Comparison of ENCODE assay signal across 11 mouse cellular contexts in the genomic region with DNA sequence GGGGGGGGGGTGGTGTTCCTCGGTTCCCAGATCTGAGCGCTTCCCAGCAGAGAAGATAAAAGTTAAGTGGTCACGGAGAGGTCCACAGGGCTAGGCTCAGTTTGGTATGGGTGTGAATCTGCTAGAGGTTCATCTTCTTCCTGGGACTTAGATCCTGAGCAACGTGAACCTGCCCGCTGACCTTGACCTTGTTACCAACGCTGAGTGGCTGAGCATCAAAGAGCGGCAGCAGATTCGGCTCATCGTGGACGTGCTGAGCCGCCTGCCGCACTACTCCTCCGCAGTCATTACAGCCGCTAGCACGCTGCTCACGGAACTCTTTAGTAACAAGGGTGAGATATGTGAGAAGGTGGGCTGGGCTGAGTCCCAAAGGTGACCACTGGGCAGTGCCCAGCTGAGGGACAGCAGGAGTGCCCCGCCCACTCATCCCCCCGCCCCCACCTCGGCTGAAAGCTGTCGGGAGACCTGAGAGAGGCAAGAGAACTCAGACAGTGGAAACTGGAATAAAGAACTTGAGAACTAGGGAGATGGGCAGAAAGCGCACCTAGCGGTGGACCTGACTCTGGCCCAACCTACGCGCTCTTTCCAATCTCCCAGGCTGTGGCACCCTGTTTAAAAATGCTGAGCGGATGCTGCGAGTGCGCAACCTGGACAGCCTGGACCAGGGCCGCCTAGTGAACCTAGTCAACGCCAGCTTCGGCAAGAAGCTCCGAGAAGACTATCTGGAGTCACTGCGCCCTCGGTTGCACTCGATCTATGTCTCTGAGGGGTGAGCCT. TPM values are rescaled to one million over a fixed set of nuclear protein-coding genes. Genes with fewer than 3 reads are reported as not detected.
A peak's percentile ranks its signal among the peaks of the same experiment; 100 is the strongest.
DNase-seq lines count a peak whose midpoint lies in the region; ATAC-seq and TF ChIP-seq lines count a peak whose summit lies in the region.
"Had no signal": no experiment of that assay in that cellular context is flagged by ENCODE, and none has a peak within 500 bp of the region (broad histone marks: within the 10 kb centered on the region; RNA-seq: fewer than 3 reads in every experiment).

No protein-coding gene starts in this region.

- peak; percentile 16; the same call in 1 of the 2 replicates for TF ChIP-seq CTCF in intestine, postnatal 0 days (IDR thresholded peaks at IDR 0.05; ENCODE audit: low read depth)

- peaks cover 18% of the 10 kb centered on the region for H3K4me1 ChIP-seq in forebrain, embryonic 12.5 days
- H3K4me1 ChIP-seq in forebrain, embryonic 11.5 days (replicated peaks; ENCODE audit: control insufficient read depth, insufficient read depth, low read length): peaks cover 11% of the 10 kb centered on the region
- peaks cover 10% of the 10 kb centered on the region; the same call in 1 of the 2 replicates for H3K4me1 ChIP-seq in lung, embryonic 16.5 days (replicated peaks; ENCODE audit: control insufficient read depth, insufficient read depth, low read length)
- peaks cover 2% of the 10 kb centered on the region; the same call in 1 of the 2 replicates for H3K4me1 ChIP-seq in intestine, postnatal 0 days (replicated peaks; ENCODE audit: control insufficient read depth, insufficient read depth, low read length)
- peaks cover 22% of the 10 kb centered on the region for H3K4me1 ChIP-seq in stomach, embryonic 15.5 days

- no peak for ATAC-seq in forebrain, embryonic 12.5 days (ENCODE audit: low FRiP score)
- no peak for ATAC-seq in forebrain, embryonic 11.5 days (replicated peaks; ENCODE audit: low FRiP score)
- peak; percentile 20; the same call in 1 of the 2 replicates for ATAC-seq in lung, embryonic 16.5 days (ENCODE audit: low read depth)
- ATAC-seq in intestine, postnatal 0 days: no peak
- ATAC-seq in stomach, embryonic 15.5 days (ENCODE audit: insufficient read depth, low FRiP score, low read depth): no peak; the same call in 1 of the 2 replicates
- ATAC-seq in CD4-positive, CD25-positive, alpha-beta regulatory T cell, adult 4 months: no peak

- no peaks in the 10 kb centered on the region for H3K9me3 ChIP-seq in forebrain, embryonic 12.5 days
- no peaks in the 10 kb centered on the region for H3K9me3 ChIP-seq in forebrain, embryonic 11.5 days (ENCODE audit: control insufficient read depth, low read length)
- no peaks in the 10 kb centered on the region for H3K9me3 ChIP-seq in lung, embryonic 16.5 days (ENCODE audit: control insufficient read depth, low read length)
- no peaks in the 10 kb centered on the region for H3K9me3 ChIP-seq in intestine, postnatal 0 days (ENCODE audit: control insufficient read depth)
- no peaks in the 10 kb centered on the region for H3K9me3 ChIP-seq in stomach, embryonic 15.5 days

- no peak overlapping the region for H3K27ac ChIP-seq in forebrain, embryonic 12.5 days
- H3K27ac ChIP-seq in forebrain, embryonic 11.5 days (ENCODE audit: low read depth, low read length): no peak overlapping the region
- no peak overlapping the region for H3K27ac ChIP-seq in lung, embryonic 16.5 days (ENCODE audit: low read length)
- H3K27ac ChIP-seq in intestine, postnatal 0 days (ENCODE audit: low read depth, low read length): no peak overlapping the region
- no peak overlapping the region for H3K27ac ChIP-seq in stomach, embryonic 15.5 days

- H3K4me2 ChIP-seq in forebrain, embryonic 12.5 days: 0 out of 2 replicates have a peak overlapping the region, but pooled peaks have one; percentile 15
- no peak overlapping the region for H3K4me2 ChIP-seq in forebrain, embryonic 11.5 days (ENCODE audit: low read depth, low read length, severe bottlenecking)
- 0 out of 2 replicates have a peak overlapping the region, but pooled peaks have one; percentile 11 for H3K4me2 ChIP-seq in lung, embryonic 16.5 days (ENCODE audit: low read depth, low read length)
- H3K4me2 ChIP-seq in intestine, postnatal 0 days (replicated peaks; ENCODE audit: low read depth): peak overlapping the region; percentile 67
- H3K4me2 ChIP-seq in stomach, embryonic 15.5 days: peak overlapping the region; percentile 57; the same call in 1 of the 2 replicates

- 14% methylated on average over 34 of the region's 34 CpGs for WGBS in forebrain, embryonic 12.5 days
- WGBS in forebrain, embryonic 11.5 days: 15% methylated on average over 34 of the region's 34 CpGs
- WGBS in lung, embryonic 16.5 days: 10% methylated on average over 34 of the region's 34 CpGs
- WGBS in intestine, postnatal 0 days: 21% methylated on average over 34 of the region's 34 CpGs
- 11% methylated on average over 34 of the region's 34 CpGs for WGBS in stomach, embryonic 15.5 days

- no peak overlapping the region for H3K9ac ChIP-seq in forebrain, embryonic 12.5 days
- no peak overlapping the region for H3K9ac ChIP-seq in forebrain, embryonic 11.5 days (ENCODE audit: low read length)
- no peak overlapping the region for H3K9ac ChIP-seq in lung, embryonic 16.5 days (ENCODE audit: low read length)
- H3K9ac ChIP-seq in intestine, postnatal 0 days (ENCODE audit: low read depth, low read length): 0 out of 2 replicates have a peak overlapping the region, but pooled peaks have one; percentile 58
- H3K9ac ChIP-seq in stomach, embryonic 15.5 days: no peak overlapping the region

- H3K36me3 ChIP-seq in forebrain, embryonic 12.5 days (replicated peaks): peaks cover 1% of the 10 kb centered on the region
- H3K36me3 ChIP-seq in forebrain, embryonic 11.5 days (ENCODE audit: control insufficient read depth, insufficient read depth, low read length): no peaks in the 10 kb centered on the region
- peaks cover 2% of the 10 kb centered on the region; the same call in 1 of the 2 replicates for H3K36me3 ChIP-seq in lung, embryonic 16.5 days (ENCODE audit: control insufficient read depth, insufficient read depth, low read length)
- peaks cover 16% of the 10 kb centered on the region; the same call in 1 of the 2 replicates for H3K36me3 ChIP-seq in intestine, postnatal 0 days (ENCODE audit: control insufficient read depth, insufficient read depth)
- no peaks in the 10 kb centered on the region for H3K36me3 ChIP-seq in stomach, embryonic 15.5 days

- no peak overlapping the region for H3K4me3 ChIP-seq in forebrain, embryonic 12.5 days (replicated peaks)
- H3K4me3 ChIP-seq in forebrain, embryonic 11.5 days (ENCODE audit: low read depth, low read length): no peak overlapping the region
- H3K4me3 ChIP-seq in lung, embryonic 16.5 days (ENCODE audit: low read length): no peak overlapping the region
- H3K4me3 ChIP-seq in intestine, postnatal 0 days (ENCODE audit: low read depth, low read length): peak overlapping the region; percentile 53
- H3K4me3 ChIP-seq in stomach, embryonic 15.5 days (replicated peaks): no peak overlapping the region; the same call in 1 of the 2 replicates

- no peak for DNase-seq in forebrain, embryonic 11.5 days (ENCODE audit: low spot score)
- no peak for DNase-seq in lung, adult 18-20 months
- no peak for DNase-seq in kidney, adult 9 months
- DNase-seq: cerebellum, postnatal 25 days; gastrocnemius, postnatal 25 days had no signal

- peaks cover 77% of the 10 kb centered on the region for H3K27me3 ChIP-seq in forebrain, embryonic 12.5 days
- H3K27me3 ChIP-seq in forebrain, embryonic 11.5 days (ENCODE audit: control insufficient read depth, insufficient read depth, low read length): peaks cover 51% of the 10 kb centered on the region
- peaks cover 56% of the 10 kb centered on the region for H3K27me3 ChIP-seq in lung, embryonic 16.5 days (ENCODE audit: control insufficient read depth, insufficient read depth, low read depth, low read length)
- H3K27me3 ChIP-seq in intestine, postnatal 0 days (replicated peaks; ENCODE audit: control insufficient read depth, insufficient read depth, low read length): peaks cover 10% of the 10 kb centered on the region; the same call in 1 of the 2 replicates
- H3K27me3 ChIP-seq in stomach, embryonic 15.5 days (replicated peaks): peaks cover 48% of the 10 kb centered on the region

RNA-seq across cellular contexts. Expression of gene Nags, which starts 2.1 kb away (rescaled TPM):
- polyA plus RNA-seq in forebrain, embryonic 12.5 days (2016; fragmentation: Nextera tagmentation; extraction: Ambion mirVana): not detected in 2 replicates
- not detected in 2 replicates for polyA plus RNA-seq in forebrain, embryonic 11.5 days (2014; fragmentation: Nextera tagmentation; extraction: Ambion mirVana)
- 0.73 and 1.5 TPM in 2 replicates for polyA plus RNA-seq in lung, embryonic 16.5 days (2015; fragmentation: Nextera tagmentation; extraction: Ambion mirVana)
- polyA plus RNA-seq in intestine, postnatal 0 days (2015; fragmentation: Nextera tagmentation; extraction: Ambion mirVana): 37.9 and 40.4 TPM in 2 replicates
- 6.2 and 6.5 TPM in 2 replicates for polyA plus RNA-seq in stomach, embryonic 15.5 days (2015; fragmentation: Nextera tagmentation; extraction: Ambion mirVana)
- not detected for polyA plus RNA-seq in CD4-positive, CD25-positive, alpha-beta regulatory T cell, adult 4 months (2017; shearing (Covaris generic))
- polyA plus RNA-seq: C2C12 had no signal

RNA-seq across cellular contexts. Expression of gene Tmem101, which starts 8.8 kb away (rescaled TPM):
- 35.7 and 36.3 TPM in 2 replicates for polyA plus RNA-seq in forebrain, embryonic 12.5 days (2016; fragmentation: Nextera tagmentation; extraction: Ambion mirVana)
- 35.7 and 38.9 TPM in 2 replicates for polyA plus RNA-seq in forebrain, embryonic 11.5 days (2014; fragmentation: Nextera tagmentation; extraction: Ambion mirVana)
- 33.3 and 34.8 TPM in 2 replicates for polyA plus RNA-seq in lung, embryonic 16.5 days (2015; fragmentation: Nextera tagmentation; extraction: Ambion mirVana)
- polyA plus RNA-seq in intestine, postnatal 0 days (2015; fragmentation: Nextera tagmentation; extraction: Ambion mirVana): 10.9 and 11.4 TPM in 2 replicates
- polyA plus RNA-seq in stomach, embryonic 15.5 days (2015; fragmentation: Nextera tagmentation; extraction: Ambion mirVana): 28.0 and 28.3 TPM in 2 replicates
- 10 to 100 TPM; 10.8 to 19.6 TPM for polyA plus RNA-seq in CD4-positive, CD25-positive, alpha-beta regulatory T cell, adult 4 months (2017; shearing (Covaris generic))

RNA-seq across cellular contexts. Expression of gene Lsm12, which starts 37.7 kb away (rescaled TPM):
- polyA plus RNA-seq in forebrain, embryonic 12.5 days (2016; fragmentation: Nextera tagmentation; extraction: Ambion mirVana): 136 and 139 TPM in 2 replicates
- 73.2 and 78.7 TPM in 2 replicates for polyA plus RNA-seq in forebrain, embryonic 11.5 days (2014; fragmentation: Nextera tagmentation; extraction: Ambion mirVana)
- polyA plus RNA-seq in lung, embryonic 16.5 days (2015; fragmentation: Nextera tagmentation; extraction: Ambion mirVana): 108 and 130 TPM in 2 replicates
- 103 and 107 TPM in 2 replicates for polyA plus RNA-seq in intestine, postnatal 0 days (2015; fragmentation: Nextera tagmentation; extraction: Ambion mirVana)
- 110 and 112 TPM in 2 replicates for polyA plus RNA-seq in stomach, embryonic 15.5 days (2015; fragmentation: Nextera tagmentation; extraction: Ambion mirVana)
- 10 to 100 TPM; 33.4 to 69.4 TPM for polyA plus RNA-seq in CD4-positive, CD25-positive, alpha-beta regulatory T cell, adult 4 months (2017; shearing (Covaris generic))

RNA-seq across cellular contexts. Expression of gene Pyy, which starts 39.8 kb away (rescaled TPM):
- not detected in 2 replicates for polyA plus RNA-seq in forebrain, embryonic 12.5 days (2016; fragmentation: Nextera tagmentation; extraction: Ambion mirVana)
- polyA plus RNA-seq in forebrain, embryonic 11.5 days (2014; fragmentation: Nextera tagmentation; extraction: Ambion mirVana): not detected in 2 replicates
- polyA plus RNA-seq in lung, embryonic 16.5 days (2015; fragmentation: Nextera tagmentation; extraction: Ambion mirVana): not detected in 2 replicates
- polyA plus RNA-seq in intestine, postnatal 0 days (2015; fragmentation: Nextera tagmentation; extraction: Ambion mirVana): 181 and 192 TPM in 2 replicates
- polyA plus RNA-seq in stomach, embryonic 15.5 days (2015; fragmentation: Nextera tagmentation; extraction: Ambion mirVana): 65.1 and 89.6 TPM in 2 replicates
- polyA plus RNA-seq in CD4-positive, CD25-positive, alpha-beta regulatory T cell, adult 4 months (2017; shearing (Covaris generic)): not detected
- polyA plus RNA-seq: C2C12 had no signal

RNA-seq across cellular contexts. Expression of gene G6pc3, which starts 42.0 kb away (rescaled TPM):
- 26.6 and 28.3 TPM in 2 replicates for polyA plus RNA-seq in forebrain, embryonic 12.5 days (2016; fragmentation: Nextera tagmentation; extraction: Ambion mirVana)
- polyA plus RNA-seq in forebrain, embryonic 11.5 days (2014; fragmentation: Nextera tagmentation; extraction: Ambion mirVana): 30.6 and 32.2 TPM in 2 replicates
- polyA plus RNA-seq in lung, embryonic 16.5 days (2015; fragmentation: Nextera tagmentation; extraction: Ambion mirVana): 28.3 and 28.6 TPM in 2 replicates
- polyA plus RNA-seq in intestine, postnatal 0 days (2015; fragmentation: Nextera tagmentation; extraction: Ambion mirVana): 20.4 and 21.1 TPM in 2 replicates
- polyA plus RNA-seq in stomach, embryonic 15.5 days (2015; fragmentation: Nextera tagmentation; extraction: Ambion mirVana): 29.6 and 32.1 TPM in 2 replicates
- 10 to 100 TPM; 29.1 to 53.9 TPM for polyA plus RNA-seq in CD4-positive, CD25-positive, alpha-beta regulatory T cell, adult 4 months (2017; shearing (Covaris generic))
